Mouse (Mus musculus) stomach, embryonic 15.5 days (tissue): Measurements from ENCODE around the gene Lrit2. TPM values are rescaled to one million over a fixed set of nuclear protein-coding genes. Genes with fewer than 3 reads are reported as not detected.

Source experiments
- ATAC-seq: fragments of 200-750 bp; cut with Nextera tagmentation; 2 replicates; pipeline ENCODE4 v1.8.0; 2017; ENCODE audit warnings: low read depth, moderate number of reproducible peaks, moderate TSS enrichment; ENCODE audit not compliant: insufficient read depth, low FRiP score
- H3K27ac ChIP-seq: fragments of 300-500 bp; sonication (generic); 2 replicates; pipeline ENCODE4 v1.5.1; 2015; ENCODE audit warnings: mild to moderate bottlenecking, inconsistent platforms
- H3K27me3 ChIP-seq: fragments of 300-500 bp; sonication (generic); replicated peaks from 2 replicates; pipeline ENCODE4 v1.6.1; 2015; ENCODE audit warnings: inconsistent platforms
- H3K36me3 ChIP-seq: fragments of 300-500 bp; sonication (generic); 2 replicates; pipeline ENCODE4 v1.6.1; 2015; ENCODE audit warnings: inconsistent platforms
- H3K4me1 ChIP-seq: fragments of 300-500 bp; sonication (generic); 2 replicates; pipeline ENCODE4 v1.6.1; 2015; ENCODE audit warnings: inconsistent platforms
- H3K4me2 ChIP-seq: fragments of 300-500 bp; sonication (generic); 2 replicates; pipeline ENCODE4 v1.6.1; 2015; ENCODE audit warnings: mild to moderate bottlenecking, inconsistent platforms
- H3K4me3 ChIP-seq: fragments of 300-500 bp; sonication (generic); replicated peaks from 2 replicates; pipeline ENCODE4 v1.5.1; 2015; ENCODE audit warnings: inconsistent platforms
- H3K9ac ChIP-seq: fragments of 300-500 bp; sonication (generic); 2 replicates; pipeline ENCODE4 v1.6.1; 2015; ENCODE audit warnings: inconsistent platforms
- H3K9me3 ChIP-seq: fragments of 300-500 bp; sonication (generic); 2 replicates; pipeline ENCODE4 v1.6.1; 2016; ENCODE audit warnings: inconsistent platforms
- WGBS: fragments of 180-500 bp; shearing (Covaris S2); methylation state at CpG from one replicate; pipeline ENCODE4 v1.1.7; 2015; 5-methylcytosine and 5-hydroxymethylcytosine counted together
- polyA plus RNA-seq: library from polyadenylated mRNA; unstranded; fragments of >200 nt; fragmentation: Nextera tagmentation; extraction: Ambion mirVana; gene quantifications from 2 replicates; pipeline ENCODE4 v1.2.1, GENCODE M21; 2015

Lrit2 gene
- polyA plus RNA-seq, result not detected in 2 replicates

- no peaks in the 10 kb centered on the region for H3K9me3 ChIP-seq
- no peak for ATAC-seq
- H3K4me1 ChIP-seq, result no peaks in the 10 kb centered on the region
- no peak within 1 kb of the TSS for H3K4me2 ChIP-seq
- H3K27me3 ChIP-seq, result no peaks in the 10 kb centered on the region
- 73% methylated on average over 5 of the region's 5 CpGs for WGBS
- no peak within 1 kb of the TSS for H3K9ac ChIP-seq
- no peak within 1 kb of the TSS for H3K4me3 ChIP-seq
- no peak within 1 kb of the TSS for H3K27ac ChIP-seq
- no peaks in the 10 kb centered on the region for H3K36me3 ChIP-seq
These were observed at the start of gene Lrit2 for GRCm38 (mm10) chr14:37067629-37068028. TSS of gene Lrit2 (plus strand) at chr14:37067929.

- no peak overlapping the region for H3K9ac ChIP-seq
- H3K36me3 ChIP-seq, result no peaks in the 10 kb centered on the region
- no peak overlapping the region for H3K4me3 ChIP-seq
- H3K27me3 ChIP-seq, result no peaks in the 10 kb centered on the region
- no peaks in the 10 kb centered on the region for H3K9me3 ChIP-seq
- 62% methylated on average over 4 of the region's 4 CpGs for WGBS
- no peak overlapping the region for H3K27ac ChIP-seq
- H3K4me1 ChIP-seq, result no peaks in the 10 kb centered on the region
- no peak overlapping the region for H3K4me2 ChIP-seq
- ATAC-seq, result no peak
These were observed 40.3 kb upstream of the Lrit2 start for GRCm38 (mm10) chr14:37027248-37027933.

DNA sequence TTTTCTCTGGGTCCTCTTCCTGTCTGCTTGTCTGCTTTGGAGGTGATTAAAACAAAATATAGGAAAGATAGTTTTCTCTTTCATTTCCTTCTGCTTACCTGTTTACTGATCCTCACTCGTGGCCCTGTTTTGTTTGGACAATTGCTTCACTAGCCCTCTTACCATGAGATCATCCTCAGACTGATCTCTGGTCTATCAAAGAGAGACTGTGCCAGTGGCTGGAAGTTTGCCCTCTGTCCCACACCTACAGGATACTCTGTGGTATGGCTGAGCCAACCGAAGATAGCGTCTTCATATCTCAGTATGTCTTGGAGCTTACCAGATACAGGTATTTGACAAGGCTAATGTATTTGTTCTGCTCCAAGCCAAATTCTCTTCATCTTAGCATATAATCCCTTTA, 39.8 kb upstream of the Lrit2 start:
- no peaks in the 10 kb centered on the region for H3K9me3 ChIP-seq
- H3K4me3 ChIP-seq, result no peak overlapping the region
- no peak overlapping the region for H3K27ac ChIP-seq
- ATAC-seq, result no peak
- WGBS, result 90% methylated on average over 3 of the region's 3 CpGs
- no peaks in the 10 kb centered on the region for H3K36me3 ChIP-seq
- no peak overlapping the region for H3K9ac ChIP-seq
- no peaks in the 10 kb centered on the region for H3K27me3 ChIP-seq
- H3K4me2 ChIP-seq, result no peak overlapping the region
- no peaks in the 10 kb centered on the region for H3K4me1 ChIP-seq

DNA sequence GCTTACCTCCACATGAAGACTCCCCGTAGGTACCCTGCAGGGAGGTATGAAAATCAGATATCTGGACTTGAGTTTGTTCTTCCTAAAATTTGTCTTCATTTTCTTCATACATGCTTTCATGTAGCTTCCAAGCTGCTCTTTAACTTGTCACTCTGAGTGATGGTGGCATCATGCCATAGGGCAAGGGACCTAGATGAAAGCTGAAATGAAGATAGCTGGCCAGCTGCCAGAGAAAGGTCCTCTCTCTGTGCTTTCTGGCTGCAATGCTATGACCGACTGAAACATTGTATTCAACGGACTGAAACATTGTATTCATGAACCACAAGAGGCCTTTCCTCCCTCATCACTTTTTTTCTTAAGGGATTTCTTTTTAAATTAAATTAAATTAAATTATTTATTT, 39.2 kb upstream of the Lrit2 start:
- Histone ChIP-seq H3K9me3 (no peaks in the 10 kb centered on the region), H3K36me3 (no peaks in the 10 kb centered on the region), H3K9ac (no peak overlapping the region), H3K27ac (no peak overlapping the region), H3K4me2 (no peak overlapping the region), H3K4me3 (no peak overlapping the region), H3K4me1 (no peaks in the 10 kb centered on the region), H3K27me3 (no peaks in the 10 kb centered on the region)
- ATAC-seq, result no peak
- WGBS, result 83% methylated on average over 3 of the region's 3 CpGs

- no peaks in the 10 kb centered on the region for H3K36me3 ChIP-seq
- H3K9ac ChIP-seq, result no peak overlapping the region
- H3K9me3 ChIP-seq, result no peaks in the 10 kb centered on the region
- no peak for ATAC-seq
- H3K27ac ChIP-seq, result no peak overlapping the region
- H3K4me3 ChIP-seq, result no peak overlapping the region
- 61% methylated on average over 11 of the region's 11 CpGs for WGBS
- no peaks in the 10 kb centered on the region for H3K27me3 ChIP-seq
- H3K4me1 ChIP-seq, result no peaks in the 10 kb centered on the region
- no peak overlapping the region for H3K4me2 ChIP-seq
These were observed 35.1 kb upstream of the Lrit2 start for GRCm38 (mm10) chr14:37032481-37033104.

GRCm38 (mm10) chr14:37033241-37033640, 34.5 kb upstream of the Lrit2 start:
- Histone ChIP-seq H3K4me1 (no peaks in the 10 kb centered on the region), H3K9ac (no peak overlapping the region), H3K9me3 (no peaks in the 10 kb centered on the region), H3K4me2 (no peak overlapping the region), H3K27ac (no peak overlapping the region), H3K4me3 (no peak overlapping the region), H3K36me3 (no peaks in the 10 kb centered on the region), H3K27me3 (no peaks in the 10 kb centered on the region)
- WGBS, result 14% methylated on average over 7 of the region's 7 CpGs
- no peak for ATAC-seq

DNA sequence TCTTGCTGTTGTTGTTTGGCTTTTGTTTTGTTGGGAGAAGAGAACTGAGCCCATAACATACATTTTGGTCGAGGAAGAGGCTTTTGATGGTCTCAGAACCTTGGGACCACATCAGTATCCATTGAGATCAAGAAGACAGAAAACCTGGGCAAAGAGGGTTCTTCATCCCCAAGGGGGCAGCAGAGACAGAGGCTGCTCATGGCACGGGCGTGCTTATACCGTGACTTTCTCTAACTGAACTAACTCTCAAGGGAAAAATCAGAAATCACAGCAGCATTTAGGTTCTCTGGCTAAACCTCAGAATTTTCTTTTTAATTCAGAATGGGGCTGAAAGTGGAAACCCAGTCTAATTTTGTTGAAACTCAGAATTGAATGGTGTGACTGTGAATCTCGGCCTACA, 33.3 kb upstream of the Lrit2 start:
- 54% methylated on average over 5 of the region's 5 CpGs for WGBS
- H3K36me3 ChIP-seq, result no peaks in the 10 kb centered on the region
- H3K9ac ChIP-seq, result no peak overlapping the region
- no peaks in the 10 kb centered on the region for H3K9me3 ChIP-seq
- no peak overlapping the region for H3K4me2 ChIP-seq
- H3K4me1 ChIP-seq, result no peaks in the 10 kb centered on the region
- H3K27ac ChIP-seq, result no peak overlapping the region
- no peak overlapping the region for H3K4me3 ChIP-seq
- no peak for ATAC-seq
- no peaks in the 10 kb centered on the region for H3K27me3 ChIP-seq

- Histone ChIP-seq H3K27me3 (no peaks in the 10 kb centered on the region), H3K9ac (no peak within 1 kb of the TSS), H3K36me3 (no peaks in the 10 kb centered on the region), H3K4me3 (no peak within 1 kb of the TSS), H3K27ac (no peak within 1 kb of the TSS), H3K4me1 (no peaks in the 10 kb centered on the region), H3K4me2 (no peak within 1 kb of the TSS), H3K9me3 (no peaks in the 10 kb centered on the region)
- ATAC-seq, result no peak
- WGBS, result 67% methylated on average over 1 of the region's 1 CpGs
These were observed 18.8 kb upstream of the Lrit2 start, which contains the start of gene Rgr for GRCm38 (mm10) chr14:37048914-37049410. TSS of gene Rgr (minus strand) at chr14:37048964.

DNA sequence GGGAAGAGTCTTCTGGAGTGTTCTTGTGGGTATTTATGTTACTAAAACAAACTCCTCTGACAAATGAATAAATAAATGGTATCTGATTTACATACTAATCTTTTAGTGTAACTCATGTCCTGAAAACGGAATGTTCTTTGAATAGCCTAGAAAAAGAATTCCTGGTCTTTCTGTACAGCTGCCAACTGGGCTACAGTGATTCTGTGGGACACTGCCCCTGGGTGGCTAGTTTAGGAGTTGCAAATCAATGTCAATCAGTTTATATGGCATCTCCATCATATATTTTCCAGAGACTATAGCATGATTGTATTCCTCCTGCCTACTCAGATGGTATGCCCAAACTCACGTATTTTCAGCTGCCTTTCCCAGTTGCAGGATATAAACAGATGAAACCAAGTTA, 2.9 kb upstream of the Lrit2 start:
- Histone ChIP-seq H3K9me3 (no peaks in the 10 kb centered on the region), H3K4me3 (no peak overlapping the region), H3K27me3 (no peaks in the 10 kb centered on the region), H3K9ac (no peak overlapping the region), H3K4me2 (no peak overlapping the region), H3K36me3 (no peaks in the 10 kb centered on the region), H3K27ac (no peak overlapping the region), H3K4me1 (no peaks in the 10 kb centered on the region)
- no peak for ATAC-seq
- 62% methylated on average over 2 of the region's 2 CpGs for WGBS

- no peak overlapping the region for H3K4me2 ChIP-seq
- H3K4me3 ChIP-seq, result no peak overlapping the region
- H3K36me3 ChIP-seq, result no peaks in the 10 kb centered on the region
- H3K9me3 ChIP-seq, result no peaks in the 10 kb centered on the region
- no peaks in the 10 kb centered on the region for H3K27me3 ChIP-seq
- no peaks in the 10 kb centered on the region for H3K4me1 ChIP-seq
- ATAC-seq, result no peak
- H3K9ac ChIP-seq, result no peak overlapping the region
- H3K27ac ChIP-seq, result no peak overlapping the region
- WGBS, result 60% methylated on average over 2 of the region's 2 CpGs
These were observed 1.1 kb upstream of the Lrit2 start for GRCm38 (mm10) chr14:37066636-37067035.

DNA sequence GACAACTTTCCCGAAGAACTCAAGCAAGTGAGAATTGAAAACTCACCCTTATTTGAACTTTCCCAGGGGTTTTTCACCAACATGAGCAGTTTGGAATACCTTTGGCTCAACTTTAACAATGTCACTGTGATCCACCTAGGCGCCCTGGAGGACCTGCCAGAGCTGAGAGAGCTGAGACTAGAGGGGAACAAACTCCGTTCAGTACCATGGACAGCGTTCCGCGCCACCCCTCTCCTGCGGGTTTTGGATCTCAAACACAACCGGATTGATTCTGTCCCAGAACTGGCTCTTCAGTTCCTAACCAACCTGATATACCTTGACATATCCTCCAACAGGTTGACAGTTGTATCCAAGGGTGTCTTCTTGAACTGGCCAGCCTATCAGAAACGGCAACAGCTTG, 787 bp downstream of the Lrit2 start:
- Histone ChIP-seq H3K27me3 (no peaks in the 10 kb centered on the region), H3K4me2 (no peak overlapping the region), H3K27ac (no peak overlapping the region), H3K4me3 (no peak overlapping the region), H3K36me3 (no peaks in the 10 kb centered on the region), H3K9me3 (no peaks in the 10 kb centered on the region), H3K9ac (no peak overlapping the region), H3K4me1 (no peaks in the 10 kb centered on the region)
- ATAC-seq, result no peak
- 18% methylated on average over 9 of the region's 9 CpGs for WGBS

- Histone ChIP-seq H3K36me3 (no peaks in the 10 kb centered on the region), H3K27me3 (no peaks in the 10 kb centered on the region), H3K27ac (no peak overlapping the region), H3K4me3 (no peak overlapping the region), H3K4me1 (no peaks in the 10 kb centered on the region), H3K9ac (no peak overlapping the region), H3K9me3 (no peaks in the 10 kb centered on the region), H3K4me2 (no peak overlapping the region)
- 73% methylated on average over 1 of the region's 1 CpGs for WGBS
- ATAC-seq, result no peak
These were observed 13.0 kb downstream of the Lrit2 start for GRCm38 (mm10) chr14:37080724-37081123.
